Mouse (Mus musculus) testis, adult 2 months (tissue): ENCODE measurements around the gene Nsun2. TPM values are rescaled to one million over a fixed set of nuclear protein-coding genes. Genes with fewer than 3 reads are reported as not detected.

ENCODE experiments used
- H3K27ac ChIP-seq: fragments of 200-500 bp; 2 replicates; pipeline ENCODE4 v1.5.1; 2012; ENCODE audit warnings: low read depth, low read length; ENCODE audit not compliant: control insufficient read depth, insufficient read depth
- H3K27me3 ChIP-seq: fragments of 200-500 bp; 2 replicates; pipeline ENCODE4 v1.6.1; 2012; ENCODE audit warnings: mild to moderate bottlenecking, low read length, moderate library complexity; ENCODE audit not compliant: control insufficient read depth, insufficient read depth
- H3K36me3 ChIP-seq: fragments of 200-500 bp; 2 replicates; pipeline ENCODE4 v1.6.1; 2012; ENCODE audit warnings: mild to moderate bottlenecking, low read length; ENCODE audit not compliant: control insufficient read depth, insufficient read depth
- H3K4me1 ChIP-seq: fragments of 200-500 bp; 2 replicates; pipeline ENCODE4 v1.6.1; 2012; ENCODE audit warnings: low read length; ENCODE audit not compliant: control insufficient read depth, insufficient read depth
- H3K4me3 ChIP-seq: fragments of 200-500 bp; 2 replicates; pipeline ENCODE4 v1.5.1; 2012; ENCODE audit warnings: low read depth, mild to moderate bottlenecking, low read length, moderate library complexity, mixed read lengths; ENCODE audit not compliant: control insufficient read depth
- CTCF ChIP-seq: fragments of 200-500 bp; IDR thresholded peaks from 2 replicates; pipeline ENCODE4 v1.5.1; 2012; ENCODE audit warnings: low read depth, mild to moderate bottlenecking, inconsistent platforms, low read length, moderate library complexity; ENCODE audit not compliant: control insufficient read depth, insufficient read depth, insufficient replicate concordance
- POLR2A ChIP-seq: fragments of 200-500 bp; IDR thresholded peaks from 2 replicates; pipeline ENCODE4 v1.6.1; 2012; ENCODE audit warnings: low read depth, mild to moderate bottlenecking, inconsistent platforms, low read length, moderate library complexity; ENCODE audit not compliant: control insufficient read depth
- polyA plus RNA-seq: library from polyadenylated mRNA; depleted of rRNA; stranded (reverse); fragments of >200 nt; gene quantifications from 2 replicates; pipeline ENCODE4 v1.2.3, GENCODE M21; 2012

Gene Nsun2
- polyA plus RNA-seq, 1 experiment, result 182 TPM

DNA sequence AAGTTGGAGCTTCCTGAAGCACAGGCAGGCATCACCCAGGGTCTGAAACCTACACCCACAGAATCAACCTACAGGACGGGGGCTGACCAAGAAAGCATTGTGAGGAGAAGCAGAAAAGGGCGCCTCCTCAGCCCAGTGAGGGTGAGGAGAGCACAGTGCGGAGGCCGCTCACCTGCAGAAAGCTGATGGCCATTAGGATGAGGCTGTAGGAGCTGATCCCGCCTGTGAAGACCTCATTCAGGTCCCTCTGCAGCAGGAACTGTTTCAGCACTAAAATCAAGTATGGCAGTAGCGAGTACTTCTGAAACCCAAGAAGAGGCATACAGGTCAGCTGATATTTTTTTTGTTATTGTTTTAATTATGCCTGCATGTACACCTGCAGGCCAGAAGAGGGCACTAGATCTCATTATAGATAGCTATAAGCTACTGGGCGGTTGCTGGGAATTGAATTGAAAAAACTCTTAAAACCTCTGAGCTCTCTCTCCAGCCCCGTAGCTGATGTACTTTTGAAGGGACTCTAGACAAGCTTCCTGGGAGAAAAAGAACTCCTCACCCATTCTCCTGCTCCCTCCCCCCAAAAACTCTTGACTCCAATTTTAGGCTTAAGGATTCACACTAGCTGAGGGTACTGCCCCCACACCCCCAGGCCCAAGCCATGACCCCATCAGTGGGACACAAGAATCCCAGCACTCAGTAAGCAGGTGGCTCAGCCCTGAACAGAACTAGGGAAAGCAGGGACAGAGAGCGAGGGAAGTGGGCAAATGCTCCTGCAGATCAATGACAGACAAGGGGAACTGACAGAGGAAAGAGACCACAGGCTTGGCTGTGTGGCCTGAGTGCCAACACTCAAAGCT is 23.9 kb upstream of the Nsun2 start:
- Histone ChIP-seq H3K36me3 (no peaks in the 10 kb centered on the region; the same call in 1 of the 2 replicates), H3K27me3 (no peaks in the 10 kb centered on the region), H3K4me1 (no peaks in the 10 kb centered on the region), H3K27ac (no peak overlapping the region), H3K4me3 (no peak overlapping the region)
- no peak for TF ChIP-seq POLR2A
- TF ChIP-seq CTCF, result no peak

- Histone ChIP-seq H3K27me3 (no peaks in the 10 kb centered on the region), H3K4me1 (no peaks in the 10 kb centered on the region; the same call in 1 of the 2 replicates), H3K27ac (no peak overlapping the region), H3K36me3 (no peaks in the 10 kb centered on the region), H3K4me3 (no peak overlapping the region)
- TF ChIP-seq POLR2A (no peak), CTCF (no peak)
These were observed 18.5 kb upstream of the Nsun2 start for GRCm38 (mm10) chr13:69515091-69515490.

GRCm38 (mm10) chr13:69517445-69517844 is 16.1 kb upstream of the Nsun2 start:
- no peak for TF ChIP-seq CTCF
- no peak for TF ChIP-seq POLR2A
- Histone ChIP-seq H3K27ac (no peak overlapping the region), H3K4me3 (no peak overlapping the region), H3K27me3 (no peaks in the 10 kb centered on the region), H3K36me3 (no peaks in the 10 kb centered on the region), H3K4me1 (no peaks in the 10 kb centered on the region; the same call in 1 of the 2 replicates)

DNA sequence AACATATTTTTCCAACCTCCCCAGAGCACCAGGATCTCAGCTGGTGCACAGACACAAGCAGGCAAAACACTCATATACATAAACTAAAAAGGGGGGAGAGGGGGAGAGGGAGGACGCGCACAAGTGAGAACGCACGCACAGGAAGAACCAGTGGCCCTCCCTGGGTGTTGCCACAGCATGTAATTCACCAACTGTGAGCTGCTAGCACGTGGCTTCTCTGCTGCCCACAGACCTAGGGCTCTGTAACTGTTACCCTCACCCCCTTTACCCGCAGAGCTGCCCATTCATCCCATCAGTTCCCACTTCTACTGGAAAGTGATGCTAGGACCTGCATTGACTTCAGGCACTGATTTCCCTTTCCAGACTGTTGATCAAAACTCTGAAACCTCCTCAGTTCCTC is 14.4 kb upstream of the Nsun2 start:
- TF ChIP-seq CTCF (no peak), POLR2A (no peak)
- no peaks in the 10 kb centered on the region; the same call in 1 of the 2 replicates for H3K4me1 ChIP-seq
- H3K4me3 ChIP-seq, result no peak overlapping the region

GRCm38 (mm10) chr13:69522161-69522791 is 11.3 kb upstream of the Nsun2 start:
- Histone ChIP-seq H3K27ac (no peak overlapping the region), H3K4me3 (no peak overlapping the region), H3K4me1 (no peaks in the 10 kb centered on the region; the same call in 1 of the 2 replicates), H3K27me3 (no peaks in the 10 kb centered on the region), H3K36me3 (no peaks in the 10 kb centered on the region)
- TF ChIP-seq CTCF (no peak), POLR2A (no peak)

More for the DNA sequence above, 14.4 kb upstream of the Nsun2 start:
- Histone ChIP-seq H3K36me3 (no peaks in the 10 kb centered on the region), H3K27ac (no peak overlapping the region), H3K27me3 (no peaks in the 10 kb centered on the region)

GRCm38 (mm10) chr13:69523444-69524157 is 9.9 kb upstream of the Nsun2 start:
- TF ChIP-seq CTCF (no peak), POLR2A (no peak)
- Histone ChIP-seq H3K27ac (no peak overlapping the region), H3K4me3 (no peak overlapping the region), H3K4me1 (no peaks in the 10 kb centered on the region), H3K36me3 (no peaks in the 10 kb centered on the region), H3K27me3 (no peaks in the 10 kb centered on the region)

- no peak overlapping the region for H3K27ac ChIP-seq
- no peak overlapping the region for H3K4me3 ChIP-seq
- H3K27me3 ChIP-seq, result no peaks in the 10 kb centered on the region
- TF ChIP-seq POLR2A (no peak), CTCF (no peak)
- no peaks in the 10 kb centered on the region for H3K36me3 ChIP-seq
- H3K4me1 ChIP-seq, result no peaks in the 10 kb centered on the region
These were observed 9.4 kb upstream of the Nsun2 start for GRCm38 (mm10) chr13:69524158-69524530.
